Mouse (Mus musculus): ENCODE data around the gene Cant1.

DNA sequence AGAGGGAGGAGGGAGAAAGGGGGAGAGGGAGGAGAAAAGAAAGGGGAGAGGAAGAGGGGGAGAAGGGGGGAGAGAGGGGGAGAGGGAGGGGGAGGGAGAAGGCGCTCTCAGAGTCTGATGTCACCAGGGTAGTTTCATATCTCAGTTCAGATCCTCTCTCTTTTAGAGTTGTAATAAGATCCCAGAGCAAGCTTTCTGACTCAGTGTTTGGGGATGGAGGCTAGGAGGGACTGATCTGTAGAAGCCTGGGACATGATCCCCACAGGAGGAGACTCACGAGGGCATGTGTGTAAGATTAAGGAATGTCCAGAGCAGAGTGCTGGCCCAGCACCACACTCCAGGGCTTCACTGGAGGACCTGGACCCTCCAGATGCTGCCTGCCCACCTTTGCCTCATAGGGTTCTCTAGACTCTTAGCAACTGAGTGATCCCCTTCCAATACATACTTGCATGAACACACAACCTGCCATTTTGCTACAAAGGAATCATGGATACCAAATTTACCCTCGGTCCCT, 8.4 kb upstream of the Cant1 start:
- TF ChIP-seq CTCF (IDR thresholded peaks at IDR 0.05; ENCODE audit: insufficient read depth, low read length), result no peak
- TF ChIP-seq POLR2A (IDR thresholded peaks at IDR 0.05; ENCODE audit: borderline replicate concordance, extremely low read depth, low read depth, low read length), result no peak
